Mouse (Mus musculus): Measurements from ENCODE around the gene Skap1. TPM values are rescaled to one million over a fixed set of nuclear protein-coding genes. Genes with fewer than 3 reads are reported as not detected.
A peak's percentile ranks its signal among the peaks of the same experiment; 100 is the strongest.

Gene Skap1
- polyA plus RNA-seq, 1 experiment from 2014 or later: 7.4 TPM

- Histone ChIP-seq H3K9me3 (ENCODE audit: control insufficient read depth, low read length) (no peaks in the 10 kb centered on the region), H3K4me2 (ENCODE audit: low read length) (no peak overlapping the region), H3K9ac (ENCODE audit: low read depth, low read length) (no peak overlapping the region), H3K4me1 (ENCODE audit: control insufficient read depth, insufficient read depth, low read depth, low read length) (no peaks in the 10 kb centered on the region), H3K36me3 (ENCODE audit: control insufficient read depth, insufficient read depth, low read length) (no peaks in the 10 kb centered on the region), H3K4me3 (ENCODE audit: low read length) (no peak overlapping the region), H3K27me3 (replicated peaks; ENCODE audit: control insufficient read depth, insufficient read depth, low read length) (no peaks in the 10 kb centered on the region), H3K27ac (ENCODE audit: low read depth, low read length) (no peak overlapping the region)
- no peak for ATAC-seq
- WGBS: 63% methylated on average over 8 of the region's 8 CpGs
These were observed 34.1 kb downstream of the Skap1 start for GRCm38 (mm10) chr11:96498481-96498880.

- H3K4me2 ChIP-seq (ENCODE audit: low read length): no peak overlapping the region
- H3K4me3 ChIP-seq (ENCODE audit: low read length): no peak overlapping the region
- WGBS: 53% methylated on average over 6 of the region's 6 CpGs
- H3K9ac ChIP-seq (ENCODE audit: low read depth, low read length): no peak overlapping the region
- H3K27ac ChIP-seq (ENCODE audit: low read depth, low read length): no peak overlapping the region
- ATAC-seq: no peak
- no peaks in the 10 kb centered on the region for H3K27me3 ChIP-seq (replicated peaks; ENCODE audit: control insufficient read depth, insufficient read depth, low read length)
- no peaks in the 10 kb centered on the region for H3K4me1 ChIP-seq (ENCODE audit: control insufficient read depth, insufficient read depth, low read depth, low read length)
- H3K36me3 ChIP-seq (ENCODE audit: control insufficient read depth, insufficient read depth, low read length): no peaks in the 10 kb centered on the region
- H3K9me3 ChIP-seq (ENCODE audit: control insufficient read depth, low read length): no peaks in the 10 kb centered on the region
These were observed 36.6 kb downstream of the Skap1 start for GRCm38 (mm10) chr11:96501042-96501441.

- H3K27me3 ChIP-seq (replicated peaks; ENCODE audit: control insufficient read depth, insufficient read depth, low read length): no peaks in the 10 kb centered on the region
- no peaks in the 10 kb centered on the region for H3K4me1 ChIP-seq (ENCODE audit: control insufficient read depth, insufficient read depth, low read depth, low read length)
- ATAC-seq: no peak
- H3K9ac ChIP-seq (ENCODE audit: low read depth, low read length): no peak overlapping the region
- no peak overlapping the region for H3K4me3 ChIP-seq (ENCODE audit: low read length)
- H3K36me3 ChIP-seq (ENCODE audit: control insufficient read depth, insufficient read depth, low read length): no peaks in the 10 kb centered on the region
- WGBS: 82% methylated on average over 3 of the region's 3 CpGs
- no peaks in the 10 kb centered on the region for H3K9me3 ChIP-seq (ENCODE audit: control insufficient read depth, low read length)
- H3K27ac ChIP-seq (ENCODE audit: low read depth, low read length): no peak overlapping the region
- no peak overlapping the region for H3K4me2 ChIP-seq (ENCODE audit: low read length)
These were observed 38.6 kb downstream of the Skap1 start for GRCm38 (mm10) chr11:96502948-96503347.

- Histone ChIP-seq H3K9ac (ENCODE audit: low read depth, low read length) (no peak overlapping the region), H3K9me3 (ENCODE audit: control insufficient read depth, low read length) (no peaks in the 10 kb centered on the region), H3K27me3 (replicated peaks; ENCODE audit: control insufficient read depth, insufficient read depth, low read length) (no peaks in the 10 kb centered on the region), H3K36me3 (ENCODE audit: control insufficient read depth, insufficient read depth, low read length) (no peaks in the 10 kb centered on the region), H3K4me1 (ENCODE audit: control insufficient read depth, insufficient read depth, low read depth, low read length) (no peaks in the 10 kb centered on the region), H3K4me2 (ENCODE audit: low read length) (no peak overlapping the region), H3K4me3 (ENCODE audit: low read length) (no peak overlapping the region), H3K27ac (ENCODE audit: low read depth, low read length) (no peak overlapping the region)
- WGBS: 69% methylated on average over 12 of the region's 12 CpGs
- no peak for ATAC-seq
These were observed 40.2 kb downstream of the Skap1 start for GRCm38 (mm10) chr11:96504509-96505119.

- no peaks in the 10 kb centered on the region for H3K4me1 ChIP-seq (ENCODE audit: control insufficient read depth, insufficient read depth, low read depth, low read length)
- 77% methylated on average over 5 of the region's 5 CpGs for WGBS
- no peak overlapping the region for H3K4me3 ChIP-seq (ENCODE audit: low read length)
- ATAC-seq: no peak
- H3K27ac ChIP-seq (ENCODE audit: low read depth, low read length): no peak overlapping the region
- no peaks in the 10 kb centered on the region for H3K27me3 ChIP-seq (replicated peaks; ENCODE audit: control insufficient read depth, insufficient read depth, low read length)
- H3K4me2 ChIP-seq (ENCODE audit: low read length): no peak overlapping the region
- no peaks in the 10 kb centered on the region for H3K36me3 ChIP-seq (ENCODE audit: control insufficient read depth, insufficient read depth, low read length)
- no peaks in the 10 kb centered on the region for H3K9me3 ChIP-seq (ENCODE audit: control insufficient read depth, low read length)
- H3K9ac ChIP-seq (ENCODE audit: low read depth, low read length): no peak overlapping the region
These were observed 41.4 kb downstream of the Skap1 start for GRCm38 (mm10) chr11:96505841-96506240.

- H3K27me3 ChIP-seq (replicated peaks; ENCODE audit: control insufficient read depth, insufficient read depth, low read length): no peaks in the 10 kb centered on the region
- WGBS: 89% methylated on average over 3 of the region's 3 CpGs
- no peak overlapping the region for H3K4me2 ChIP-seq (ENCODE audit: low read length)
- H3K36me3 ChIP-seq (ENCODE audit: control insufficient read depth, insufficient read depth, low read length): no peaks in the 10 kb centered on the region
- H3K4me3 ChIP-seq (ENCODE audit: low read length): no peak overlapping the region
- no peak overlapping the region for H3K9ac ChIP-seq (ENCODE audit: low read depth, low read length)
- H3K27ac ChIP-seq (ENCODE audit: low read depth, low read length): no peak overlapping the region
- no peaks in the 10 kb centered on the region for H3K4me1 ChIP-seq (ENCODE audit: control insufficient read depth, insufficient read depth, low read depth, low read length)
- H3K9me3 ChIP-seq (ENCODE audit: control insufficient read depth, low read length): no peaks in the 10 kb centered on the region
- no peak for ATAC-seq
These were observed 50.8 kb downstream of the Skap1 start for GRCm38 (mm10) chr11:96515164-96515563.

- no peak for ATAC-seq
- H3K36me3 ChIP-seq (ENCODE audit: control insufficient read depth, insufficient read depth, low read length): no peaks in the 10 kb centered on the region
- H3K4me1 ChIP-seq (ENCODE audit: control insufficient read depth, insufficient read depth, low read depth, low read length): no peaks in the 10 kb centered on the region
- H3K27me3 ChIP-seq (replicated peaks; ENCODE audit: control insufficient read depth, insufficient read depth, low read length): no peaks in the 10 kb centered on the region
- no peak overlapping the region for H3K27ac ChIP-seq (ENCODE audit: low read depth, low read length)
- WGBS: 65% methylated on average over 6 of the region's 6 CpGs
- H3K4me2 ChIP-seq (ENCODE audit: low read length): no peak overlapping the region
- no peaks in the 10 kb centered on the region for H3K9me3 ChIP-seq (ENCODE audit: control insufficient read depth, low read length)
- no peak overlapping the region for H3K4me3 ChIP-seq (ENCODE audit: low read length)
- H3K9ac ChIP-seq (ENCODE audit: low read depth, low read length): no peak overlapping the region
These were observed 60.1 kb downstream of the Skap1 start for GRCm38 (mm10) chr11:96524541-96524940.

- H3K4me3 ChIP-seq (ENCODE audit: low read length): peak overlapping the region; percentile 1; the same call in 1 of the 2 replicates
- ATAC-seq: peak; percentile 45; the same call in 1 of the 2 replicates
- H3K4me2 ChIP-seq (ENCODE audit: low read length): peak overlapping the region; percentile 45
- H3K4me1 ChIP-seq (ENCODE audit: control insufficient read depth, insufficient read depth, low read depth, low read length): no peaks in the 10 kb centered on the region
- no peaks in the 10 kb centered on the region for H3K9me3 ChIP-seq (ENCODE audit: control insufficient read depth, low read length)
- H3K9ac ChIP-seq (ENCODE audit: low read depth, low read length): no peak overlapping the region
- no peaks in the 10 kb centered on the region for H3K27me3 ChIP-seq (replicated peaks; ENCODE audit: control insufficient read depth, insufficient read depth, low read length)
- 34% methylated on average over 16 of the region's 16 CpGs for WGBS
- H3K36me3 ChIP-seq (ENCODE audit: control insufficient read depth, insufficient read depth, low read length): no peaks in the 10 kb centered on the region
- H3K27ac ChIP-seq (ENCODE audit: low read depth, low read length): peak overlapping the region; percentile 48; the same call in 1 of the 2 replicates
These were observed 61.8 kb downstream of the Skap1 start for GRCm38 (mm10) chr11:96526137-96526621.

- Histone ChIP-seq H3K9ac (ENCODE audit: low read depth, low read length) (no peak overlapping the region), H3K27me3 (replicated peaks; ENCODE audit: control insufficient read depth, insufficient read depth, low read length) (no peaks in the 10 kb centered on the region), H3K4me2 (ENCODE audit: low read length) (no peak overlapping the region), H3K36me3 (ENCODE audit: control insufficient read depth, insufficient read depth, low read length) (no peaks in the 10 kb centered on the region), H3K9me3 (ENCODE audit: control insufficient read depth, low read length) (no peaks in the 10 kb centered on the region), H3K4me1 (ENCODE audit: control insufficient read depth, insufficient read depth, low read depth, low read length) (peaks cover 2% of the 10 kb centered on the region; the same call in 1 of the 2 replicates), H3K27ac (ENCODE audit: low read depth, low read length) (no peak overlapping the region), H3K4me3 (ENCODE audit: low read length) (no peak overlapping the region)
- WGBS: 74% methylated on average over 13 of the region's 13 CpGs
- ATAC-seq: no peak
These were observed 67.5 kb downstream of the Skap1 start for GRCm38 (mm10) chr11:96531757-96532433.
